Mouse (Mus musculus): ENCODE measurements around the gene Litaf. TPM values are rescaled to one million over a fixed set of nuclear protein-coding genes. Genes with fewer than 3 reads are reported as not detected.

Gene Litaf
- polyA plus RNA-seq, 1 experiment from 2014 or later: 112 TPM

- 54% methylated on average over 11 of the region's 11 CpGs for WGBS
- Histone ChIP-seq H3K9ac (no peak overlapping the region), H3K27ac (ENCODE audit: low read depth) (peak overlapping the region; percentile 26), H3K4me2 (peak overlapping the region; percentile 23; the same call in 1 of the 2 replicates), H3K4me3 (ENCODE audit: low read depth, low read length) (no peak overlapping the region), H3K36me3 (ENCODE audit: insufficient read depth) (no peaks in the 10 kb centered on the region), H3K9me3 (ENCODE audit: low read depth, low read length) (no peaks in the 10 kb centered on the region), H3K4me1 (ENCODE audit: insufficient read depth) (peaks cover 21% of the 10 kb centered on the region), H3K27me3 (ENCODE audit: insufficient read depth, low read length) (no peaks in the 10 kb centered on the region)
- TF ChIP-seq CTCF (IDR thresholded peaks at IDR 0.05; ENCODE audit: low read depth): no peak
- ATAC-seq (ENCODE audit: insufficient read depth): no peak
- DNase-seq: peak; percentile 84
These were observed 53.1 kb downstream of the Litaf start for GRCm38 (mm10) chr16:11012571-11013463.

GRCm38 (mm10) chr16:11011939-11012338, 54.0 kb downstream of the Litaf start:
- 85% methylated on average over 4 of the region's 4 CpGs for WGBS
- no peaks in the 10 kb centered on the region for H3K27me3 ChIP-seq (ENCODE audit: insufficient read depth, low read length)
- H3K4me2 ChIP-seq: no peak overlapping the region
- ATAC-seq (ENCODE audit: insufficient read depth): no peak
- no peaks in the 10 kb centered on the region for H3K9me3 ChIP-seq (ENCODE audit: low read depth, low read length)
- H3K4me3 ChIP-seq (ENCODE audit: low read depth, low read length): no peak overlapping the region
- H3K4me1 ChIP-seq (ENCODE audit: insufficient read depth): peaks cover 24% of the 10 kb centered on the region
- H3K27ac ChIP-seq (ENCODE audit: low read depth): peak overlapping the region; percentile 26; the same call in 1 of the 2 replicates
- no peak overlapping the region for H3K9ac ChIP-seq
- H3K36me3 ChIP-seq (ENCODE audit: insufficient read depth): no peaks in the 10 kb centered on the region
- no peak for TF ChIP-seq CTCF (IDR thresholded peaks at IDR 0.05; ENCODE audit: low read depth)
- no peak for DNase-seq

- Histone ChIP-seq H3K27me3 (ENCODE audit: insufficient read depth, low read length) (no peaks in the 10 kb centered on the region), H3K4me1 (ENCODE audit: insufficient read depth) (peaks cover 26% of the 10 kb centered on the region), H3K9ac (no peak overlapping the region), H3K9me3 (ENCODE audit: low read depth, low read length) (no peaks in the 10 kb centered on the region), H3K36me3 (ENCODE audit: insufficient read depth) (no peaks in the 10 kb centered on the region), H3K27ac (ENCODE audit: low read depth) (no peak overlapping the region), H3K4me3 (ENCODE audit: low read depth, low read length) (no peak overlapping the region), H3K4me2 (no peak overlapping the region)
- DNase-seq: no peak
- ATAC-seq (ENCODE audit: insufficient read depth): no peak
- WGBS: 82% methylated on average over 2 of the region's 2 CpGs
- no peak for TF ChIP-seq CTCF (IDR thresholded peaks at IDR 0.05; ENCODE audit: low read depth)
These were observed 54.8 kb downstream of the Litaf start for GRCm38 (mm10) chr16:11011206-11011605.

GRCm38 (mm10) chr16:11010270-11010669, 55.7 kb downstream of the Litaf start:
- 86% methylated on average over 4 of the region's 4 CpGs for WGBS

GRCm38 (mm10) chr16:11008162-11008991, 57.6 kb downstream of the Litaf start:
- peak overlapping the region; percentile 95 for H3K27ac ChIP-seq (ENCODE audit: low read depth)
- peaks cover 30% of the 10 kb centered on the region for H3K4me1 ChIP-seq (ENCODE audit: insufficient read depth)
- H3K4me2 ChIP-seq: peak overlapping the region; percentile 41
- WGBS: 12% methylated on average over 15 of the region's 15 CpGs
- no peaks in the 10 kb centered on the region for H3K27me3 ChIP-seq (ENCODE audit: insufficient read depth, low read length)
- no peak for TF ChIP-seq CTCF (IDR thresholded peaks at IDR 0.05; ENCODE audit: low read depth)
- ATAC-seq (ENCODE audit: insufficient read depth): peak; percentile 93
- peak overlapping the region; percentile 7 for H3K4me3 ChIP-seq (ENCODE audit: low read depth, low read length)
- H3K36me3 ChIP-seq (ENCODE audit: insufficient read depth): no peaks in the 10 kb centered on the region
- peak; percentile 99 for DNase-seq
- H3K9me3 ChIP-seq (ENCODE audit: low read depth, low read length): no peaks in the 10 kb centered on the region
- 0 out of 2 replicates have a peak overlapping the region, but pooled peaks have one; percentile 9 for H3K9ac ChIP-seq

More at GRCm38 (mm10) chr16:11010270-11010669, 55.7 kb downstream of the Litaf start:
- Histone ChIP-seq H3K4me1 (ENCODE audit: insufficient read depth) (peaks cover 30% of the 10 kb centered on the region), H3K36me3 (ENCODE audit: insufficient read depth) (no peaks in the 10 kb centered on the region), H3K4me2 (no peak overlapping the region), H3K27me3 (ENCODE audit: insufficient read depth, low read length) (no peaks in the 10 kb centered on the region), H3K9me3 (ENCODE audit: low read depth, low read length) (no peaks in the 10 kb centered on the region), H3K27ac (ENCODE audit: low read depth) (no peak overlapping the region), H3K4me3 (ENCODE audit: low read depth, low read length) (no peak overlapping the region), H3K9ac (no peak overlapping the region)
- no peak for TF ChIP-seq CTCF (IDR thresholded peaks at IDR 0.05; ENCODE audit: low read depth)
- DNase-seq (no peak), ATAC-seq (ENCODE audit: insufficient read depth) (no peak)

- Histone ChIP-seq H3K9ac (no peak overlapping the region), H3K36me3 (ENCODE audit: insufficient read depth) (no peaks in the 10 kb centered on the region), H3K4me2 (no peak overlapping the region), H3K27me3 (ENCODE audit: insufficient read depth, low read length) (no peaks in the 10 kb centered on the region), H3K27ac (ENCODE audit: low read depth) (peak overlapping the region; percentile 22; the same call in 1 of the 2 replicates), H3K4me1 (ENCODE audit: insufficient read depth) (peaks cover 19% of the 10 kb centered on the region), H3K4me3 (ENCODE audit: low read depth, low read length) (no peak overlapping the region), H3K9me3 (ENCODE audit: low read depth, low read length) (no peaks in the 10 kb centered on the region)
- TF ChIP-seq CTCF (IDR thresholded peaks at IDR 0.05; ENCODE audit: low read depth): no peak
- DNase-seq (peak; percentile 65), ATAC-seq (ENCODE audit: insufficient read depth) (no peak)
- 67% methylated on average over 6 of the region's 6 CpGs for WGBS
These were observed 59.9 kb downstream of the Litaf start for GRCm38 (mm10) chr16:11006100-11006499.

Measured in lung, embryonic 14.5 days (tissue).